Mouse (Mus musculus) frontal cortex, postnatal 14 days (tissue): Measurements from ENCODE around the gene Bcl2.

Experiments
- DNase-seq, 2 experiments: peaks; one replicate each; pipeline ENCODE4 v3.0.0; 2022; ENCODE audit warnings: low spot score in 2 of 2

Gene Bcl2

GRCm38 (mm10) chr1:106714530-106714981 is 482 bp upstream of the Bcl2 start:
- no peak for DNase-seq

- peak in 1 of 2 experiments; percentile 45 for DNase-seq
These were observed 1.7 kb downstream of the Bcl2 start for GRCm38 (mm10) chr1:106712330-106712729.

- no peak for DNase-seq
These were observed 2.5 kb downstream of the Bcl2 start for GRCm38 (mm10) chr1:106711356-106712125.

GRCm38 (mm10) chr1:106710202-106710601 is 3.9 kb downstream of the Bcl2 start:
- DNase-seq, result no peak

GRCm38 (mm10) chr1:106707036-106707880 is 6.8 kb downstream of the Bcl2 start:
- no peak for DNase-seq

- no peak for DNase-seq
These were observed 10.9 kb downstream of the Bcl2 start for GRCm38 (mm10) chr1:106703183-106703582.

GRCm38 (mm10) chr1:106702471-106703175 is 11.5 kb downstream of the Bcl2 start:
- no peak for DNase-seq

- no peak for DNase-seq
These were observed 13.5 kb downstream of the Bcl2 start for GRCm38 (mm10) chr1:106700520-106701114.

GRCm38 (mm10) chr1:106696472-106696871 is 17.6 kb downstream of the Bcl2 start:
- DNase-seq, result no peak

- DNase-seq, result no peak
These were observed 18.4 kb downstream of the Bcl2 start for GRCm38 (mm10) chr1:106695649-106696048.

GRCm38 (mm10) chr1:106694316-106694715 is 19.8 kb downstream of the Bcl2 start:
- DNase-seq, result no peak

GRCm38 (mm10) chr1:106692599-106692998 is 21.5 kb downstream of the Bcl2 start:
- no peak for DNase-seq

GRCm38 (mm10) chr1:106690887-106691286 is 23.2 kb downstream of the Bcl2 start:
- DNase-seq, result no peak

GRCm38 (mm10) chr1:106688161-106688516 is 25.9 kb downstream of the Bcl2 start:
- DNase-seq, result no peak

GRCm38 (mm10) chr1:106687435-106688160 is 26.5 kb downstream of the Bcl2 start:
- DNase-seq, result no peak

- DNase-seq, result no peak
These were observed 28.4 kb downstream of the Bcl2 start for GRCm38 (mm10) chr1:106685702-106686101.

GRCm38 (mm10) chr1:106684546-106684945 is 29.5 kb downstream of the Bcl2 start:
- DNase-seq, result no peak

GRCm38 (mm10) chr1:106682829-106683228 is 31.2 kb downstream of the Bcl2 start:
- no peak for DNase-seq

GRCm38 (mm10) chr1:106679800-106680515 is 34.1 kb downstream of the Bcl2 start:
- no peak for DNase-seq

- no peak for DNase-seq
These were observed 36.0 kb downstream of the Bcl2 start for GRCm38 (mm10) chr1:106678060-106678478.
